Mouse (Mus musculus) lung, postnatal 0 days (tissue): ENCODE measurements at regions not wholly inside any gene's neighbourhood (a gene's known extent, or its start where the extent isn't known, plus 50 kb on each side); places are given as distances from the start of the nearest gene placed in this dataset.

Experiments
- CTCF ChIP-seq: IDR thresholded peaks from 2 replicates; pipeline ENCODE4 v1.5.1; 2016; ENCODE audit warnings: antibody characterized with exemption, mild to moderate bottlenecking
- EP300 ChIP-seq: IDR thresholded peaks from 2 replicates; pipeline ENCODE4 v1.6.1; 2016; ENCODE audit warnings: antibody characterized with exemption, mild to moderate bottlenecking, control low read depth

- TF ChIP-seq CTCF, result no peak
- TF ChIP-seq EP300, result no peak
Observed at GRCm38 (mm10) chr14:73444733-73445132, 59.6 kb upstream of the Itm2b start.
